Mouse (Mus musculus): ENCODE results near the gene Gm11985.

Gene Gm11985

DNA sequence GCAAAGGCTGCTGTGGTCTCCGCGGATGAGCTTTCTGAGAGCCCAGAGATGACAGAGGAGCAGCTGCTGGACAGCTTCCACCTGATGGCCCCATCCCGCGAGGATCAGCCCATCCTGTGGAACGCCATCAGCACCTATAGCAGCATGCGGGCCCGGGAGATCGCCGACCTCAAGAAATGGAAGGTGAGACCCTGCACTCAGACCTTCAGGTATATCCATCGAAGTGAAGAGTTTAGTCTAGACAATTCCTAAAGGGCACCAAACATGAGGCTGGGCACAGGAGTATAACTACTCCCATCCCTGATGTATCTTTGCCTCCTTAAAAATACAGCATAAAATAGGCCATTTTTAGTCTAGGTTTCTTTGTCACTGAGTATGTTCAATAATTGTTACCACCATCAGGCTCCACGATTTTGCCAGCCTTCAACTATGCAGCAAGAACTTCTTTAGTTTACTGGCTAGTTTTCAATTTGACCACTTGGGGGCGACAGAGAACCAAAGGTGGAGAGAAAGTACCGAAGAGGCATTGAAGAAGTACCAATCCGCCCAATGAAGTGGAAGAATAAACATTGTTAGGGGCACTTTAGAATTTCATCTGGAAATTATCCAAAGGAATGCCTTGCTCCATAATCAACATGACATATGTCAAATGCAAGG lies 11.5 kb upstream of the Gm11985 start:
- DNase-seq, result peak; percentile 68 to 69

GRCm38 (mm10) chr11:7198481-7199256 lies 10.3 kb upstream of the Gm11985 start:
- no peak for DNase-seq

- peak in 1 of 2 experiments; percentile 45 for DNase-seq
These were observed 9.6 kb upstream of the Gm11985 start for GRCm38 (mm10) chr11:7198006-7198405.

DNA sequence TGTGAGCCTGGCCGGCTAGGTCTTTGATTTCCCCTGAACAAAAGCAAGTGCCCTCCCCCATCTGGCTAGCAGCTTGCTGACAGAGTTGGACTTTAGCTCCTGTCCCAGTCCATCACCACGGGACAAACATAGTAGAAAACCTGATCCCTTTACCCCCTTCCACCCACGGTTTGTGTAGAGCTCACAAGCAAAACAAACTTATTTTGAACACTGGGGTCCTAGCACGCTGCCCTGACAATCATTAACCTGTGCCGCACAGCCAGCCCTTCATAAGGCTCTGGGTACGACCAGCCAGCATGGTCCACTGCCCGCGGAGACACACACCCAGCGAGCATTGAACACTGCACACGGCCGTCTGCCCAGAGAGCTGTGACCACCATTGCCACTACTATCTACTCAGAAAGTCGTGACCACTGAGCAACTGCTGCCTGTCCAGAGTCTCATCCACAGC lies 9.1 kb upstream of the Gm11985 start, which contains the start of gene Igfbp1:
Gene Igfbp1 (plus strand): TSS at position 292 of the 451 bp plus-strand sequence.
- DNase-seq, result peak; percentile 72 to 84

DNA sequence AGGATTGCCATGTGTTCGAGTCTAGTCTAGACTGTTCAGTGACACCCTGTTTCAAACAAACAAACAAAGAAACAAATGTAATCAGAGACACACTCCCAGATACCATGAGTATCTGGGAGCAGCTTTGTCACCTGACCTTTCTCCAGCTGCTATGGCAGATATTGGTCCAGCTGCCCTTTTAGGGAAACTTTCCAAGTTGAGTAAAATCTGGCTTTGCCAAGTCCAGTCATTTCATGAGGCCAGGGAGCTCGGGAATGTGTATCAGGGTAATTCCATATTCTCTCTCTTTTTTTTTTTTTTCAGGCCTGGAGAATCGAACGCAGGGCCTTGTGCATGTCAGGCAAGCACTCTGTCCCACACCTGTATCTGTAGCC lies 6.9 kb upstream of the Gm11985 start:
- DNase-seq, result no peak

GRCm38 (mm10) chr11:7194432-7195311 lies 6.3 kb upstream of the Gm11985 start:
- no peak for DNase-seq

GRCm38 (mm10) chr11:7193134-7193533 lies 4.8 kb upstream of the Gm11985 start:
- no peak for DNase-seq

DNA sequence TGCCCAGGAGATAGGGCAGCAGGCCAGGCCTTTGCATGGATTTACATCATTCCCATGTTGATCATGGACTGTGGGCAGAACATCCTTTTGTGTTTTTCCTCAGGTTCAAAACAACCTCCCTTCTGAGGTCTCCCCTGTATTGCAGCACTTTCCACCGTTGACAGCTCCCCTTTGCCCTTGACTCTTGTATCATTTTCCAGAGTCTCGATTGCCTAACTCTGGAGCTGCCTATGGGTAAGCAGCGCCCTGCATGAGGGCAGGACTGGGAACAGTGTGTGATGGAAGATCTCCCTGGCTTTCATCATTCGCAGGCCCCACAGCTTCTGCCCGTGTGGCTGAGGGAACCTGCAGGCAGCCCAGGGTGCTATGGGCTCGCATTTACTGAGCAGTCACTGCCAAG lies 4.3 kb upstream of the Gm11985 start:
- DNase-seq, result no peak

- no peak for DNase-seq
These were observed 897 bp downstream of the Gm11985 start for GRCm38 (mm10) chr11:7187472-7187871.

- no peak for DNase-seq
These were observed 3.9 kb downstream of the Gm11985 start for GRCm38 (mm10) chr11:7184420-7184819.

- no peak for DNase-seq
These were observed 5.8 kb downstream of the Gm11985 start for GRCm38 (mm10) chr11:7182409-7183042.

DNA sequence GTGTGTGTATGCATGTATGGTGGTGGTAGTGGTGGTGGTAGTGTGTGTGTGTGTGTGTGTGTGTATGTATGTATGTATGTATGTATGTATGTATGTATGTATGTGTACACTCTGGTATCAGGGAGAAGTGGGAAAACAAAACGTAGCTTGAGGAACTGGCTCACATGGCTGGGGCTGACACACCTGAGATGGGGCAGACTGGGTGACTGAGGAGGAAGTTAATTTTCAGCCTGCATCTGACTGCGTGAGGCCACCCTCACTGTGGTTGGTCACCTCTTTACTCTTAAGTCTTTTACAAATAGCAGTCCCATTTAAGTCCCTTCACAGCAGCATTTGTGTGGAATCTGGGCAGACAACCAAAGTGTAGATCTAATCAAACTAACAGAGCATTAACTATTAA lies 9.1 kb downstream of the Gm11985 start:
- no peak for DNase-seq

DNA sequence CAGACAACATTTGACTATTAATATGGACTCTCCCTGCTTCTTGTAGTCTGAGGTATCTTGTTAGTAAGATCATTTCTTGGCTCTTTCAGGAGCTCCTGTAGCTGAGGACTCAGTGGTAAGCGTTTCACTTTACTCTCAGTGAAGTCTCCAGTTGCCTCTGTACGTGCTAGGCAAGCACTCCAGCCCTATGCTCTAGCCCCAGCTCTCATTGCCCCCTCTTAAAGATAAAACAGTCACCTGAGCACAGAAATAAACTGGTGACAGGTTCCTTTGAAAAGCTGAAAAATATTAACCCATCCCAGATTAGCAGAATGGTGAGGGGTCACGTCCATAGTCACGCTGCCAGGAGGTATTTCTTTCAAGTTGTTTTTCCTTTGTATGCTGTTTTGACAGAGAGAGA lies 9.6 kb downstream of the Gm11985 start:
- DNase-seq, result no peak

DNA sequence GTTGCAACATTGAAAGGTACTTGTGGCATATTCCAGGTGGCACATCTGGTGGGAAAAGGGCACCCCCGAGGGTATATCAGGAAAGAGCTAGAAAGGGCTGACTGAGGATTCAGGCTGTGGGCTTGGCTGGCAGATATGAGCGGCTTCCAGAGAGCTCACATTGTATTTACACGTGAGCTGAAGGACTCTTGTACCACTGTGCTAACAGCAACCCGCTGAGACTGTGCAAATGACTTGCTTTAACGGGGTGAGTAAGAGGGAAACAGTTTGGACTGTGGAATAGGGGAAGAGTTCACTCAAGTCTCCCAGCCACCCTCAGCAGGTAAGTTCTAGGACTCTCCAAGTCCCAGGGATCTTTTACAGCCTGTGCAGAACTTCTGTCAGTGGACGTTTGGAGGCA lies 14.7 kb downstream of the Gm11985 start:
- DNase-seq, result no peak

DNA sequence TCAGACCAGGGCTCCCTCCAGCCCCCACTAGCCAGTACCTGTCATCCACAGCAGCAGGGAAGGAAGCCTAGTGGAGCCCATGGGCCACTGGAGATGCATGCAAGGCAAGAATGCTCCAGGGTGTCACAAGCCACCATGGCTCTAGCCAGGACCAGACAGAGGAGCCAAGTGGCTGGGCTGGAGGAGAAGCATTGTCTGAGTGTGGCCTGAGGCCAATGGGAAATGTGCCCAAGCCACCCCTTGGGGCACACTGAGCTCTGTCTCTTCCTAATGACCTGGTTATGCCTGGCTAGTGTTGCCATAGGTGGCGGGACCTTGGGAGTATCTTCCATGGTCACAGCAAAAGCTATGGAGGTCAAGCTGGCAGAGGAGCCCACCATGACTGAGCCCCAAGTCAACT lies 18.7 kb downstream of the Gm11985 start:
- no peak for DNase-seq

DNA sequence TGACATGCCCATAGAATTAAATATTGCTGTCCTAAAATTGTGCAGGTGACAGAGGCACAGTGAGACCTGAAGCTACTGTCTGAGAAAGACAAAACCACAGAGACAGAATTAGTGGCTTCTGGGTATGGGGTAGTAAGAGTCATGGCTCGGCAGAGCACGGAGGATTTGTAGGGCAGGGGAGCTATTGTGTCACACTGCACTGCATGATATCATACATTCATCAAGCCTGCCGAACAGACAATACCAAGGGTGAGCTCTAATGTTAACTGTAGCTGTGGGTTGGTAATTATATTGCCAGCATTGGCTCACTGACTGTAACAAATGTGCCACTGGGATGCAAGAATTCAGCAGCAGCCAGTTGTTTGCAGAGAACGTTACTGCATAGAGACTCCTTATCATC lies 24.0 kb downstream of the Gm11985 start:
- no peak for DNase-seq

- DNase-seq, result peak; percentile 25 to 48
These were observed 26.7 kb downstream of the Gm11985 start for GRCm38 (mm10) chr11:7161502-7162174.

GRCm38 (mm10) chr11:7160637-7161101 lies 27.7 kb downstream of the Gm11985 start:
- DNase-seq, result peak; percentile 59 to 64

- DNase-seq, result peak in 1 of 2 experiments; percentile 17
These were observed 28.2 kb downstream of the Gm11985 start for GRCm38 (mm10) chr11:7160146-7160545.

- no peak for DNase-seq
These were observed 30.2 kb downstream of the Gm11985 start for GRCm38 (mm10) chr11:7158196-7158595.

DNA sequence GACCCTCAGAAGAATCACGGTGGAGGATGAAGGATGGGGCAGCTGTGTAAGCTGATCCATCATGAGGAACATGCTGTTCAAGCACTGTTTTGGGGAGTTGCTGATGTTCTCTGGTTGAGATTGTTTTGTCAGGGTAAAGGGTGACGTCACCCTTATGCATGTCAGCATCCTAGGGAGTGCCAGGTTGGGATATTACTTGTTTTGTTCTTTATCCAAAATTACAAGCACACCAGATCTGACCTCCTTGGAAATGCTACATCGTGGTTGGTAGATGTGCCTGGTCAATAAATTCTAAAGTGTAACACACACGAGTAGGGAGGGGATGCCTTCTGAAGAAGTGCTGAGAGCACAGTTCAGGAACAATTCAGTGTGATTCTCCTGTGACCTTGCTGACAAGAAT lies 31.9 kb downstream of the Gm11985 start:
- DNase-seq, result no peak

DNA sequence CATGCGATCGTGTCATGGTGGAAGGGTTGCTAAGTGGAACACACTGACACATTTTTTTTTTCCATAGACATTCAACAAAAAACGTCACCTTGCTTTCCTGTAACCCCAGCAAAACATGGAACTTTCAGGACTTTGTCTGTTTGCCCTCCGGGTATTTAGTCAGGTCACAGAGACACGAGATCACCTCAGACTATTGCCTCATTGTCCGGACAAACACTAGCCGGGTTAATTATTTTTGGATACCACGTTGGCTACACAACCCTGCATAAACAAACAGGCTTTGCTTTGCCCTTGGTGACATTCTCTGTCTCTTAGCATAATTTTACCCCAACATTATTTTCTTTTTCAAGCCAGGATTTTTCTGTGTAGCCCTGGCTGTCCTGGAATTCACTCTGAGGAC lies 35.3 kb downstream of the Gm11985 start:
- DNase-seq, result no peak

Data from kidney, postnatal 4 days (tissue).